Mouse (Mus musculus): ENCODE measurements around the gene Syt12. TPM values are rescaled to one million over a fixed set of nuclear protein-coding genes. Genes with fewer than 3 reads are reported as not detected.

Syt12 gene
- polyA plus RNA-seq, 1 experiment from 2014 or later, result 0.42 TPM

DNA sequence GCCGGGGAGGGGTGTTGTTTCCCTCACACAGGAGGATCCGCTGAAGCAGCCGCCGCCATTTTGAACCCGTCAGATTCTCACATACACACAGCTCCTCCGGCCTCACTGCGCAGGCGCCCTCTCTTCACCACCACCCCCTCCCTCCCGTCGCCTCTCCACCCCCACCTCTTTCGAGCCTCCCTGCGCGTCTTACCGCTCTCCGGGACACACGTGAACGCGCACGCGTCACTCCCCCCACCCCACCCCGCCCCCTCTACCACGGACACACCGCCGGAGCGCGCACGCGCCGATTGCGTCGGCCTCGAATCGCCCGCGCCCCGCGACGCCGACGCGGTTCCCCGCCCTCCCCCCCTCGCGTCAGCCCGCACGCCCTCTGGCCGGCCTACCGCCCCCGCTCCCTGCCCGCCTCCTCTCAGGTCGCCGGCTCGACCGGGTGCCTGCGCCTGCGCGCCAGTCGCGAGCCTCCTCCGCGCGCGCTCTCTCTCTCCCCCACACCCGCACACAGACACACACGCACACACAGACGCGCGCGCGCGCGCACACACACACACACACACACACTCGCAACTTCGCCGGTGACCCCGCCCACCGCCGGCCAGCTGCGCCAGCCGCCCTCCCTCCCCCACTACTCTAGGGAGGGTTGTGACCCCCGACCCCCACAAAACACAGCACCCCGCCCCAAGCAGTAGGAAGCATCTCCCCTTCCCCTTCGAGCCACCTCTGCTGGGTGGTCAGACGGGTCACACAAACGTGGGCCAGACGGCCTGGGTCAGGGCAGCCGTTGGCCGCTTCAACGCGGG, 80.0 kb downstream of the Syt12 start:
- ATAC-seq, result peak; percentile 93
- peak overlapping the region; percentile 100 for H3K9ac ChIP-seq
- WGBS (ENCODE audit: insufficient replicate concordance), result 1% methylated on average over 77 of the region's 90 CpGs
- H3K9me3 ChIP-seq (replicated peaks), result no peaks in the 10 kb centered on the region
- peak overlapping the region; percentile 98 for H3K4me3 ChIP-seq
- H3K27ac ChIP-seq, result peak overlapping the region; percentile 96
- peaks cover 10% of the 10 kb centered on the region for H3K27me3 ChIP-seq (replicated peaks)
- H3K4me1 ChIP-seq, result peaks cover 34% of the 10 kb centered on the region
- peaks cover 14% of the 10 kb centered on the region for H3K36me3 ChIP-seq
- peak overlapping the region; percentile 98 for H3K4me2 ChIP-seq

- Histone ChIP-seq H3K36me3 (peaks cover 22% of the 10 kb centered on the region), H3K9ac (peak overlapping the region; percentile 100), H3K4me2 (peak overlapping the region; percentile 98), H3K4me1 (peaks cover 40% of the 10 kb centered on the region), H3K4me3 (peak overlapping the region; percentile 98), H3K27ac (peak overlapping the region; percentile 96), H3K27me3 (replicated peaks) (peaks cover 10% of the 10 kb centered on the region), H3K9me3 (replicated peaks) (no peaks in the 10 kb centered on the region)
- 2% methylated on average over 76 of the region's 80 CpGs for WGBS (ENCODE audit: insufficient replicate concordance)
- peak; percentile 22 for ATAC-seq
These were observed 80.9 kb downstream of the Syt12 start for GRCm38 (mm10) chr19:4396081-4396997.

Other genes starting within 250 kb of the Syt12 start
- gene Pold4, start 245.5 kb downstream of the Syt12 start, polyA plus RNA-seq (2016; fragmentation: Nextera tagmentation; extraction: Ambion mirVana), result 12.8 and 13.2 TPM in 2 replicates
- gene Ssh3, start 208.3 kb downstream of the Syt12 start, polyA plus RNA-seq (2016; fragmentation: Nextera tagmentation; extraction: Ambion mirVana), result 2.2 and 2.6 TPM in 2 replicates
- 0.99 and 1.4 TPM in 2 replicates for gene Ankrd13d, start 194.3 kb downstream of the Syt12 start, polyA plus RNA-seq (2016; fragmentation: Nextera tagmentation; extraction: Ambion mirVana)
- gene Grk2, start 171.2 kb downstream of the Syt12 start, polyA plus RNA-seq (2016; fragmentation: Nextera tagmentation; extraction: Ambion mirVana), result 15.7 and 17.9 TPM in 2 replicates
- 25.4 and 28.1 TPM in 2 replicates for gene Kdm2a, start 79.2 kb downstream of the Syt12 start, polyA plus RNA-seq (2016; fragmentation: Nextera tagmentation; extraction: Ambion mirVana)
- gene Rhod, start 38.0 kb downstream of the Syt12 start, polyA plus RNA-seq (2016; fragmentation: Nextera tagmentation; extraction: Ambion mirVana), result 7.8 and 8.1 TPM in 2 replicates
- not detected in 2 replicates for gene 2010003K11Rik, start 21.1 kb upstream of the Syt12 start, polyA plus RNA-seq (2016; fragmentation: Nextera tagmentation; extraction: Ambion mirVana)
- gene Pcx, start 33.0 kb upstream of the Syt12 start, polyA plus RNA-seq (2016; fragmentation: Nextera tagmentation; extraction: Ambion mirVana), result 34.3 and 34.8 TPM in 2 replicates
- 2.6 and 2.7 TPM in 2 replicates for gene Lrfn4, start 138.2 kb upstream of the Syt12 start, polyA plus RNA-seq (2016; fragmentation: Nextera tagmentation; extraction: Ambion mirVana)
- gene Rce1, start 148.2 kb upstream of the Syt12 start, polyA plus RNA-seq (2016; fragmentation: Nextera tagmentation; extraction: Ambion mirVana), result 35.9 and 39.3 TPM in 2 replicates
- gene Gm960, start 221.2 kb upstream of the Syt12 start, polyA plus RNA-seq (2016; fragmentation: Nextera tagmentation; extraction: Ambion mirVana), result 0.43 and 1.1 TPM in 2 replicates
- 0.14 and 0.30 TPM in 2 replicates for gene Sptbn2, start 233.7 kb upstream of the Syt12 start, polyA plus RNA-seq (2016; fragmentation: Nextera tagmentation; extraction: Ambion mirVana)

All from liver, embryonic 12.5 days (tissue).